Mouse (Mus musculus) ES-E14 (cell line): ENCODE measurements around the gene Padi3.

Experiments used
- CHD2 ChIP-seq: IDR thresholded peaks from 2 replicates; pipeline ENCODE4 v1.6.1; 2014; ENCODE audit warnings: mild to moderate bottlenecking, low read depth, low read length, inconsistent platforms
- HCFC1 ChIP-seq: IDR thresholded peaks from 2 replicates; pipeline ENCODE4 v1.6.1; 2012; ENCODE audit warnings: low read length, inconsistent platforms, borderline replicate concordance; ENCODE audit not compliant: insufficient read depth
- MAFK ChIP-seq: IDR thresholded peaks from 2 replicates; pipeline ENCODE4 v1.6.1; 2014; ENCODE audit warnings: mild to moderate bottlenecking, low read depth, low read length, inconsistent platforms; ENCODE audit not compliant: insufficient read depth
- ZC3H11A ChIP-seq: IDR thresholded peaks from 2 replicates; pipeline ENCODE4 v1.6.1; 2012; ENCODE audit warnings: low read depth, mild to moderate bottlenecking, inconsistent platforms, low read length, borderline replicate concordance
- ZNF384 ChIP-seq: IDR thresholded peaks from 2 replicates; pipeline ENCODE4 v1.6.1; 2012; ENCODE audit warnings: low read depth, low read length, inconsistent platforms

GRCm38 (mm10) chr4:140827237-140827636 is 16.8 kb upstream of the Padi3 start:
- TF ChIP-seq ZNF384 (no peak), ZC3H11A (no peak), HCFC1 (no peak), CHD2 (no peak), MAFK (no peak)
